Mouse (Mus musculus): ENCODE data around the gene Chrnb2. TPM values are rescaled to one million over a fixed set of nuclear protein-coding genes. Genes with fewer than 3 reads are reported as not detected.
A peak's percentile ranks its signal among the peaks of the same experiment; 100 is the strongest.

The Chrnb2 gene
- polyA plus RNA-seq, 1 experiment from 2014 or later = 28.0 TPM

DNA sequence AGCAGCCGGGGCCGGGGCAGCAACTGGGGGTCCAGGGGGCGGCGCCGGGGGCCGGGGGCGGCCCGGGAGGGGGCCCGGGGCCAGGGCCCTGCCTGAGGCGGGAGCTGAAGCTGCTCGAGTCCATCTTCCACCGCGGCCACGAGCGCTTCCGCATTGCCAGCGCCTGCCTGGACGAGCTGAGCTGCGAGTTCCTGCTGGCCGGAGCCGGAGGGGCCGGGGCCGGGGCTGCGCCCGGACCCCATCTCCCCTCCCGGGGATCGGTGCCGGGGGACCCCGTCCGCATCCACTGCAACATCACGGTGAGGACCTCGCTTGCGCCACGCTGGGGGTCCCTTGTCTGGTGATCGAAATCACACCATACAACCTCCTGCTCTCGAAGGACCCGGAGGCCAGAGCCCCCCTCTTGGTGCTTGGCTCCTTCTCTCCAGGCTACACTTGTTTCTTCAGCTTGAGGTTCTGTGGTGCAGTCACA is 9.3 kb upstream of the Chrnb2 start:
- Histone ChIP-seq H3K4me3 (peak overlapping the region; percentile 99), H3K9ac (peak overlapping the region; percentile 99), H3K4me2 (replicated peaks) (peak overlapping the region; percentile 91), H3K27ac (peak overlapping the region; percentile 92), H3K27me3 (replicated peaks) (no peaks in the 10 kb centered on the region), H3K36me3 (peaks cover 31% of the 10 kb centered on the region), H3K9me3 (no peaks in the 10 kb centered on the region), H3K4me1 (peaks cover 30% of the 10 kb centered on the region)
- peak; percentile 3; the same call in 1 of the 2 replicates for ATAC-seq (ENCODE audit: low FRiP score, low read depth)
- 0% methylated on average over 36 of the region's 37 CpGs for WGBS

DNA sequence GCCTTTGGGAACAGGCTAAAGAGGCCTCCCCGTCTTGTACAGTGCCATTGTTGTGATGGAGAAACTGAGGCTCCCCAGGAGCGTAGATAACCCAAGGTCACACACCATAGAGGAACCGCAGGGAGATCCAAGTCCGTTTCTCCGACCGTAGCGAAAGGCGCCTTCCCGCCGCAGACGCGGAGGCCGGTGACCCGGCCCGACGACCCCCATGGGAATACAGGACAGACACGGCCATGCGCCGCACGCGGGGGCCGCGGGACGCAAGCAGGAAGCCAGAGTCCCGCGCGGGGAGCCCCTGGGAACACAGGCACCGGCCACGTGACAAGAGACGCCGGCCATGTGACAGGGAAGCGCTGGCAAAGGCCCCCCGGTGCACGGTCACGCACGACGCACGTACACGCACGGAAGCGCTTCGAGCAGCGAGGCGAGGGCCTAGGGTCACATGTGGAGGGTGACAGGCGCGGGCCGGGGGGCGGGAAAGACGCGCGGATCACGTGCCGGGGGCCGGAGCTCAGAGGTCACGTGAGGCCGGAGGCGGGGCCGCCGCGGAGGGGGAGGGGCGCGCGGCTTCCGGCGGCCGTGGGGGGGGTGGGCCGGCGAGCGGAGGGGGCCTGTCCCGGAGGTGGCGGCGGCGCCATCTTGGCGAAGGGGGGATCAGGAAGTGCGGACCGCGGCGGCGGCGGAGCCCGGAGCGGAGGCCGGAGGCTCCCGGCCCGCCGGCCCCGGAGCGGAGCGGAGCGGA is 8.7 kb upstream of the Chrnb2 start, which contains the start of gene Ube2q1:
Gene Ube2q1 (plus strand): TSS at position 649 of the 742 bp plus-strand sequence.
- ATAC-seq (ENCODE audit: low FRiP score, low read depth) = peak; percentile 96
- WGBS = under 1% methylated on average over 85 of the region's 90 CpGs

DNA sequence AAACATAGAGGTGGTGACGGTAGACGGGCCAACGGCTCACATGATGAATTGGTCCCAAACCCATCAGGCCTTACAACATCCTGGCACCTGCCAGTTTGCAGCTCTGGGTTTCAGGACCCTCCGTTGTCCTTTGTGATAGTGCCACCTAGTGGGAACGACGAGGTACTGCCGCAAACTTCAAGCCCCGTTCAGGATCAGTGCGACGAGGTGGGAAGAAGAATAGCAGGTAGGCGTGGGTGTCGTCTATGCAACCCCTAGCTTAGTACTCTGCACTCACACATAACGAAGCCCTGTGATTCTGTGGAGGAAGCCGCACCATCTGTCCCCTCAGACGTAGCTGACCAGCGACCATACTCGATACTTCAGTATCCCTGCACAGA is 8.1 kb upstream of the Chrnb2 start:
- H3K4me2 ChIP-seq (replicated peaks) = peak overlapping the region; percentile 91
- under 1% methylated on average over 17 of the region's 17 CpGs for WGBS
- H3K27me3 ChIP-seq (replicated peaks) = no peaks in the 10 kb centered on the region
- peak overlapping the region; percentile 92 for H3K27ac ChIP-seq
- H3K9me3 ChIP-seq = no peaks in the 10 kb centered on the region
- peaks cover 19% of the 10 kb centered on the region for H3K36me3 ChIP-seq
- H3K4me3 ChIP-seq = peak overlapping the region; percentile 99
- H3K9ac ChIP-seq = peak overlapping the region; percentile 99
- peaks cover 30% of the 10 kb centered on the region for H3K4me1 ChIP-seq
- ATAC-seq (ENCODE audit: low FRiP score, low read depth) = peak; percentile 78

More for the DNA sequence above, 8.7 kb upstream of the Chrnb2 start, which contains the start of gene Ube2q1:
- Histone ChIP-seq H3K4me2 (replicated peaks) (peak within 1 kb of the TSS; percentile 91), H3K27ac (peak within 1 kb of the TSS; percentile 92), H3K4me3 (peak within 1 kb of the TSS; percentile 99), H3K9me3 (no peaks in the 10 kb centered on the region), H3K36me3 (peaks cover 24% of the 10 kb centered on the region), H3K9ac (peak within 1 kb of the TSS; percentile 99), H3K4me1 (peaks cover 30% of the 10 kb centered on the region), H3K27me3 (replicated peaks) (no peaks in the 10 kb centered on the region)

DNA sequence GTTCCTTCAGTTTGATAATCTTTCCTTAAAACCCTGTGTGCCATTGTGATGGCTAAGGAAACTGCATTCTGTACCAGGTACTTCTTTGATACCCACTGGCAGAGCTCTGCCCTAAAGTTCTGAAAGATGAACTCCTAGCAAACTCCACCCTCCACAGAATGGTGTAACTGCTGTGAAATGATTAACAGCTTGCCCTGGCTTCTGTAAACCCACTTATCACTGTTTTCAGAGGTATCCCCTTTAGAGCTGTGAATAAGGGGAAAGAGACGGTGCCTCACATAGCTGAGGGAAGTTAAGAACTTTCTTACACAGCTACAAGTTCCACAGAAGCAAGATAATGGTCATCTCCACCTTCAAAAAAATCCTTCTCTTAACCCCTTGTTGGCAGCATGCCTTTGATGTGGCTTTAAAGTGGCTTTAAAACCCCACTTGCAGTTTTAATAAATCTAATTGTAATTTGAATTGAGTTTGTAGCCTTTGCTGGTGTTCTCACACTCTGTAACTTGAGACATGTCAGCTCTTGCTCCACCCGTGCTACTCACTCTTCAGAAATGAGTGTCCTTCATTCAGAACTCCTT is 6.1 kb upstream of the Chrnb2 start:
- Histone ChIP-seq H3K36me3 (no peaks in the 10 kb centered on the region), H3K4me3 (no peak overlapping the region), H3K9ac (no peak overlapping the region), H3K27me3 (replicated peaks) (no peaks in the 10 kb centered on the region), H3K4me2 (replicated peaks) (no peak overlapping the region), H3K9me3 (no peaks in the 10 kb centered on the region), H3K4me1 (peaks cover 26% of the 10 kb centered on the region), H3K27ac (no peak overlapping the region)
- 61% methylated on average over 2 of the region's 2 CpGs for WGBS
- ATAC-seq (ENCODE audit: low FRiP score, low read depth) = no peak

DNA sequence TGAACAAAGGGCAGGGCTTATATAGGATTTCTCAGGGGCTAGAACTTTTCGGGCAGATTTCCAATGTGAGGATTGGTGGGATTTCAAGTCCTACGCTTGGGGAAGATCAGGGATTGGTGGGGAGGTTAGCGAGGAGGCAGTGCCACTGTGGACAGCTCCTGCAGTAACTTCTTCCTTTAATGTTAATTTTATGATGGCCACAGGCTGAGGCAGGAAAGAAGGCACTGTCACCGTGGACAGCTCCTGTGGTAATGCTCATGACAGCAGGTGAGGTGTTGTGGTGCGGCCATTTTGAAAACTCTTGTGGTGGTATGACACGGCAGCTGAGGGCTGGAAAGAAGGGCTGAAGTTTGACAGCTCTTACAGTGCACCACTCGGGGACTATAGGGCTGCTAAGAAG is 5.2 kb upstream of the Chrnb2 start:
- H3K4me3 ChIP-seq = no peak overlapping the region
- WGBS = 76% methylated on average over 7 of the region's 7 CpGs
- no peaks in the 10 kb centered on the region for H3K27me3 ChIP-seq (replicated peaks)
- H3K27ac ChIP-seq = no peak overlapping the region
- ATAC-seq (ENCODE audit: low FRiP score, low read depth) = no peak
- peaks cover 17% of the 10 kb centered on the region for H3K4me1 ChIP-seq
- no peaks in the 10 kb centered on the region for H3K36me3 ChIP-seq
- H3K9me3 ChIP-seq = no peaks in the 10 kb centered on the region
- no peak overlapping the region for H3K4me2 ChIP-seq (replicated peaks)
- H3K9ac ChIP-seq = no peak overlapping the region

DNA sequence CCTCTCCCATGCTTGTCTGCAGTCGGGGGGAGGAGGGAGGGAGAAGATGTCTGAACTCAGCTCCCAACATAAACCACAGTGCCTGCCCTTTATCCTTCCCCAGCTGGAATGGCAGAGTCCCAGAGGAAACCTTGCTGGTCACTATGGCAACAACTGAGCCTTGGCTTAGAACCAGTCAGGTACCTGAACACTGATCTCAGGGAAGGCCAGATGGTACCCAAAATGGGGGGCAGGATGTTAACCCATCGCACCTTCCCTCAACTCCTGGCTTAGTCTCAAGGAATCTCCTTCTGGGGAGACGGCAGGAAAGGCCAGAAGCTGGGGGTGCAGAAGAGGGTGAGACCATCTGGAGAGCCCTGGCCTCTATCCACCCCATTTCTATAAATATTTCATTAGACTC is 4.6 kb downstream of the Chrnb2 start:
- peaks cover 38% of the 10 kb centered on the region for H3K36me3 ChIP-seq
- H3K27me3 ChIP-seq (replicated peaks) = no peaks in the 10 kb centered on the region
- no peaks in the 10 kb centered on the region for H3K9me3 ChIP-seq
- WGBS = 68% methylated on average over 3 of the region's 3 CpGs
- peak overlapping the region; percentile 35; the same call in 1 of the 2 replicates for H3K9ac ChIP-seq
- ATAC-seq (ENCODE audit: low FRiP score, low read depth) = 0 out of 2 replicates have a peak, but pooled peaks have one; percentile 19
- peak overlapping the region; percentile 19 for H3K4me3 ChIP-seq
- peaks cover 32% of the 10 kb centered on the region for H3K4me1 ChIP-seq
- no peak overlapping the region for H3K27ac ChIP-seq
- H3K4me2 ChIP-seq (replicated peaks) = peak overlapping the region; percentile 55

DNA sequence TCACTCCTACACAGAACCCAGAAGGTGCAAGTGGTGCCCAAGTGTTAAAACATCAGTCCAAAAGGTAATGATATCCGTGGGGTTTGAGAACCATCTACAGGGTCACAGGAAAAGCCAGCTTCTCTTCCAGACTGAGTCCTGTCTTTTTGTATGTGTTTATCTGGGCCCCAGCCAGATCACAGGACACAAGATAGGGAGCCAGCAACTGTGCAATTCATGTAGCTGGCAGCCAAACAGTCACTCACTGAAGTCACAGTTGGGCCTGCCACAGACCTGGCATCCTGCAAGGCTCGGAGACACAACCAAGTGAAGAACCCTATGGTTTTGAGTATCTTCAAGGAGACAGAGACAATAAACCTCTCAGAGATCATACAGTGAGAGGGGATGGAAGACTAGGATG is 6.6 kb downstream of the Chrnb2 start:
- Histone ChIP-seq H3K36me3 (peaks cover 40% of the 10 kb centered on the region), H3K4me3 (no peak overlapping the region), H3K27me3 (replicated peaks) (no peaks in the 10 kb centered on the region), H3K4me1 (peaks cover 27% of the 10 kb centered on the region), H3K4me2 (replicated peaks) (peak overlapping the region; percentile 55; the same call in 1 of the 2 replicates), H3K9ac (no peak overlapping the region), H3K9me3 (no peaks in the 10 kb centered on the region), H3K27ac (no peak overlapping the region)
- ATAC-seq (ENCODE audit: low FRiP score, low read depth) = no peak
- 81% methylated on average over 2 of the region's 2 CpGs for WGBS

DNA sequence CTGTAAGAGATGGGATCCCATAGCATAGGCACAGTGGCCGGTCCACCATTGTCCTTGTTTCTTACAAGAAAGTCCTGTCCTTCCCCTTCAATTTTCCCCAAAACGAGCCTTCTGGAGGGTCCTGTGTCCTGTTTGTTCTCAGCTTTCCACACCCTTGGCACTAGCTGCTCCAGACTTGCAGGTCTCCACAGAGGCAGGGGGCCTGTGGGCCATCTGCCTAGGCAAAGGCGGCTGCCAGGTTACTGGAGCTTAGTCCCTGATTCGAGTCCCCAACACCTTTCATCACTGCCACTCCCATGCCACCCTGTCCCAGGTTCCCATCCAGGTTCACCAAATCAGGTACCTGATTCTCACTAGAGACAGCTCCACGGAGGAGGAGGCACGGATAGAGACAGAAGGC is 9.1 kb downstream of the Chrnb2 start:
- ATAC-seq (ENCODE audit: low FRiP score, low read depth) = no peak
- H3K36me3 ChIP-seq = peaks cover 49% of the 10 kb centered on the region
- H3K27me3 ChIP-seq (replicated peaks) = no peaks in the 10 kb centered on the region
- 75% methylated on average over 6 of the region's 6 CpGs for WGBS
- H3K4me2 ChIP-seq (replicated peaks) = no peak overlapping the region
- H3K4me3 ChIP-seq = no peak overlapping the region
- no peaks in the 10 kb centered on the region for H3K9me3 ChIP-seq
- no peak overlapping the region for H3K27ac ChIP-seq
- H3K4me1 ChIP-seq = peaks cover 22% of the 10 kb centered on the region
- no peak overlapping the region for H3K9ac ChIP-seq

DNA sequence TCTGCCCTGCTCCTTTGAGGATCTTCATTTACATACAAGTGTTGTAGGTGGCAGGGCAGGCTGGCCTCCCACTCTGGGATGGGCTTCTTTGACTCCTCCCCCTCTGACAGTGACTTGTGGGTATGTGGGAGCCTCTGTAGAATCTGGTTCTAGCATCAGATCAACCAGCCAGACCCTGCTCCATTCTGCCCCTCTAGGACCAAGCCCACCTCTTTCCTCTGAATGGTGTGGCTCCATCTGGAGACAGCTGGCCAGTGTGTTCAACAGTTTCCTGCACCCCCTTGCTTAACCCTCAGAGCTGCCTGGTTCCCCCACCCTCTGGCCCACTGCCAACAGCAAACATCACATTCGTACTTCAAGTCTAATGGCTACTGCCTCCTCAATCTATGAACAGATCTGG is 12.1 kb downstream of the Chrnb2 start:
- no peak overlapping the region for H3K4me3 ChIP-seq
- no peak overlapping the region for H3K4me2 ChIP-seq (replicated peaks)
- peaks cover 77% of the 10 kb centered on the region for H3K36me3 ChIP-seq
- H3K9ac ChIP-seq = no peak overlapping the region
- H3K27me3 ChIP-seq (replicated peaks) = no peaks in the 10 kb centered on the region
- no peaks in the 10 kb centered on the region for H3K9me3 ChIP-seq
- H3K4me1 ChIP-seq = peaks cover 3% of the 10 kb centered on the region
- 71% methylated on average over 1 of the region's 1 CpGs for WGBS
- no peak for ATAC-seq (ENCODE audit: low FRiP score, low read depth)
- no peak overlapping the region for H3K27ac ChIP-seq

DNA sequence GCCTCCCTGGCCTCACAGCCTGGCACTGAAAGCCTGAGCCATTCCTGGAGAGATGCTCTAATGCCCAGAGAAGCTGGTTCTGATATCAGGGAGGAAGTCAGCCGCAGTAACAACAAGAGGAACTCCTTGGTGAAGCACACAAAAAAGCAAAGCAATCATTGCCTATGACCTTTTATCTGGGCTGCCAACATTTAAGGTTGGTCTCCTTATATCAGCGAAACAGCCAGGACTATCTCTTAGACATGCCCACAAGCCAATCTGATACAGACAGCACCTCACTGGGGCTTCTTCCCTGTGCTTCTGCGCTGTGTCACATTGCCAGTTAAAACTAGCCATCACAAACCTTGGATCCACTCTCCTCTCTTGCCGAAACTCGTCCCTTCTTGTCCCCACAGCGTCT is 25.9 kb downstream of the Chrnb2 start:
- Histone ChIP-seq H3K27me3 (replicated peaks) (no peaks in the 10 kb centered on the region), H3K9ac (no peak overlapping the region), H3K9me3 (no peaks in the 10 kb centered on the region), H3K4me3 (no peak overlapping the region), H3K4me1 (no peaks in the 10 kb centered on the region), H3K27ac (no peak overlapping the region), H3K4me2 (replicated peaks) (no peak overlapping the region), H3K36me3 (peaks cover 45% of the 10 kb centered on the region)
- ATAC-seq (ENCODE audit: low FRiP score, low read depth) = no peak
- 96% methylated on average over 6 of the region's 6 CpGs for WGBS

DNA sequence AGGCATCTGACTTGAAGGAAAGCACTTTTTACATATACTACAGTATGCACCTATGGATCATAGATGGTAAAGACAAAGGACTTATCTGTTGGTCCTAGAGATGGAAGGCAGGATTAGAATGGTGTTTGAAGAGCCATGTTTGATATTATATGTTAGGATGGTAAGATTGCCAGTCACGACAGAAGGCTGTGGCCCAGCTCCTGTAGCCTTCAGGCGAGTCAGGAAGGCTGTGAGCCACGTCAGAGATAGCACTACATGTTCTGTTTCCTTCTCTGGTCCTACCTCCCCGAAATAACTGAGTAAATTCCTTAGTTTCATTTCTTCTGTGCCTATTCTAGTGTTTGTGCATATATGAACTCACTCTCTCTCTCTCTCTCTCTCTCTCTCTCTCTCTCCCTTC is 32.3 kb downstream of the Chrnb2 start:
- no peak overlapping the region for H3K4me2 ChIP-seq (replicated peaks)
- H3K4me3 ChIP-seq = no peak overlapping the region
- H3K4me1 ChIP-seq = peaks cover 17% of the 10 kb centered on the region
- WGBS = 83% methylated on average over 4 of the region's 4 CpGs
- no peak overlapping the region for H3K9ac ChIP-seq
- no peaks in the 10 kb centered on the region; the same call in 1 of the 2 replicates for H3K36me3 ChIP-seq
- H3K27ac ChIP-seq = no peak overlapping the region
- H3K27me3 ChIP-seq (replicated peaks) = no peaks in the 10 kb centered on the region
- no peaks in the 10 kb centered on the region for H3K9me3 ChIP-seq
- ATAC-seq (ENCODE audit: low FRiP score, low read depth) = no peak
